Mouse (Mus musculus) hindbrain, embryonic 12.5 days (tissue): ENCODE data around the gene Maml2. TPM values are rescaled to one million over a fixed set of nuclear protein-coding genes. Genes with fewer than 3 reads are reported as not detected.

Experiments used
- ATAC-seq: fragments of 200-750 bp; cut with Nextera tagmentation; 2 replicates; pipeline ENCODE4 v1.8.0; 2017; ENCODE audit warnings: moderate TSS enrichment; ENCODE audit not compliant: low FRiP score
- H3K27ac ChIP-seq: fragments of 300-500 bp; sonication (generic); 2 replicates; pipeline ENCODE4 v1.5.1; 2016; ENCODE audit warnings: mild to moderate bottlenecking
- H3K27me3 ChIP-seq: fragments of 300-500 bp; sonication (generic); 2 replicates; pipeline ENCODE4 v1.6.1; 2016; ENCODE audit warnings: mild to moderate bottlenecking
- H3K36me3 ChIP-seq: fragments of 300-500 bp; sonication (generic); 2 replicates; pipeline ENCODE4 v1.6.1; 2016; ENCODE audit warnings: mild to moderate bottlenecking
- H3K4me1 ChIP-seq: fragments of 300-500 bp; sonication (generic); 2 replicates; pipeline ENCODE4 v1.6.1; 2016
- H3K4me2 ChIP-seq: fragments of 300-500 bp; sonication (generic); replicated peaks from 2 replicates; pipeline ENCODE4 v1.6.1; 2016; ENCODE audit warnings: mild to moderate bottlenecking
- H3K4me3 ChIP-seq: fragments of 300-500 bp; sonication (generic); 2 replicates; pipeline ENCODE4 v1.5.1; 2016; ENCODE audit warnings: mild to moderate bottlenecking
- H3K9ac ChIP-seq: fragments of 300-500 bp; sonication (generic); 2 replicates; pipeline ENCODE4 v1.6.1; 2016; ENCODE audit warnings: mild to moderate bottlenecking, moderate library complexity
- H3K9me3 ChIP-seq: fragments of 300-500 bp; sonication (generic); replicated peaks from 2 replicates; pipeline ENCODE4 v1.6.1; 2016; ENCODE audit warnings: mild to moderate bottlenecking
- WGBS: fragments of 180-500 bp; shearing (Covaris S2); methylation state at CpG from one replicate; pipeline ENCODE4 v1.1.7; 2016; 5-methylcytosine and 5-hydroxymethylcytosine counted together
- polyA plus RNA-seq: library from polyadenylated mRNA; unstranded; fragments of >200 nt; fragmentation: Nextera tagmentation; extraction: Ambion mirVana; gene quantifications from 2 replicates; pipeline ENCODE4 v1.2.1, GENCODE M21; 2016

The Maml2 gene
- polyA plus RNA-seq, result 13.6 and 14.1 TPM in 2 replicates

GRCm38 (mm10) chr9:13297668-13298512 is at the start of gene Maml2:
TSS of gene Maml2 (plus strand) at chr9:13297957.
- Histone ChIP-seq H3K4me1 (peaks cover 52% of the 10 kb centered on the region), H3K9ac (peak within 1 kb of the TSS; percentile 79), H3K27me3 (no peaks in the 10 kb centered on the region), H3K9me3 (no peaks in the 10 kb centered on the region), H3K27ac (peak within 1 kb of the TSS; percentile 87), H3K4me2 (peak within 1 kb of the TSS; percentile 98), H3K4me3 (peak within 1 kb of the TSS; percentile 57), H3K36me3 (no peaks in the 10 kb centered on the region)
- WGBS, result under 1% methylated on average over 23 of the region's 23 CpGs
- ATAC-seq, result peak; percentile 79

DNA sequence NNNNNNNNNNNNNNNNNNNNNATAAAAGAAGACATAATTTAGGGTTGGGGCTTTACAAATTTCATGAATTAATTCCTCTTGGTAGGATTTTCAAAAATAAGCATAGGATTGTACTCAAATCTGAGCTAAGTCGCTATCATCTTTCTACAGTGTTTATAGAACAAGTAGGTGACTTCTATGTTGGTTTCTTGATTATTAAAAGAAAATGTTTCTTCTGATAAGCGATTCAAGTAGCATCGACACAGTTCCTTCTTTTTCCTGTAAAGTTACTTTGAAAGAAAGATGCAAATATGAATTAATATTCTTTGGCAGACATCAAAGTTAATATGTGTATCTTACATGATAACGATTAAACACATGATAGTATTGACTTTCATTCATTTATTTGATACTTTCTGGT is 49.7 kb upstream of the Maml2 start:
- Histone ChIP-seq H3K4me1 (peaks cover 23% of the 10 kb centered on the region), H3K36me3 (no peaks in the 10 kb centered on the region), H3K9me3 (no peaks in the 10 kb centered on the region), H3K4me3 (no peak overlapping the region), H3K27me3 (no peaks in the 10 kb centered on the region), H3K27ac (no peak overlapping the region), H3K9ac (no peak overlapping the region), H3K4me2 (no peak overlapping the region; the same call in 1 of the 2 replicates)
- ATAC-seq, result no peak
- whole genome bisulfite sequencing, result 95% methylated on average over 4 of the region's 4 CpGs

DNA sequence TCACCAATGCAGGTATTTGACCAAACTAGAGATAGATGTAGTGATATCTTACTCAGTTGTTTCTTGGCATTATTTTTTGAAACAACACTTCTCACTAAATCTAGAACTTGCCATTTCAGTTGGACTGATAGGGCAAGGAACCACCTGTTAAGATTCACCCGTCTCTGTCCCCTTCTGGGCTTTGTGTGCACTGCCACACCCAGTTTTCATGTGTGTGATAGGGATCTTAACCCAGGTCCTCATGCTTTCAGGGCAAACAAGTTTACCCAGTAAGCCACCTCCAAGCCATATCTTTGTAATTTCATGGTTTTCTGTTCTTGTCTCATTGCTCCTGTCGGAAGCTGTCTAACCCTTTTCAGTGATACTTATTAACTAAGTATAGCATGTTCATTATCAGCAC is 46.5 kb upstream of the Maml2 start:
- ATAC-seq, result no peak

GRCm38 (mm10) chr9:13256726-13257125 is 41.0 kb upstream of the Maml2 start:
- Histone ChIP-seq H3K4me3 (no peak overlapping the region), H3K9me3 (no peaks in the 10 kb centered on the region), H3K4me1 (no peaks in the 10 kb centered on the region), H3K4me2 (no peak overlapping the region), H3K9ac (no peak overlapping the region), H3K27me3 (no peaks in the 10 kb centered on the region), H3K36me3 (no peaks in the 10 kb centered on the region), H3K27ac (no peak overlapping the region)
- WGBS, result 88% methylated on average over 1 of the region's 1 CpGs
- no peak for ATAC-seq

More for the DNA sequence above, 46.5 kb upstream of the Maml2 start:
- 84% methylated on average over 2 of the region's 2 CpGs for WGBS
- H3K27me3 ChIP-seq, result no peaks in the 10 kb centered on the region
- no peak overlapping the region for H3K9ac ChIP-seq
- H3K4me1 ChIP-seq, result peaks cover 7% of the 10 kb centered on the region
- no peaks in the 10 kb centered on the region for H3K36me3 ChIP-seq
- no peak overlapping the region for H3K4me3 ChIP-seq
- no peak overlapping the region for H3K27ac ChIP-seq
- H3K4me2 ChIP-seq, result no peak overlapping the region
- no peaks in the 10 kb centered on the region for H3K9me3 ChIP-seq

- Histone ChIP-seq H3K9ac (no peak overlapping the region), H3K27ac (no peak overlapping the region), H3K27me3 (no peaks in the 10 kb centered on the region), H3K36me3 (no peaks in the 10 kb centered on the region), H3K4me1 (no peaks in the 10 kb centered on the region), H3K4me2 (no peak overlapping the region), H3K4me3 (no peak overlapping the region), H3K9me3 (no peaks in the 10 kb centered on the region)
- WGBS, result 89% methylated on average over 2 of the region's 2 CpGs
- no peak for ATAC-seq
These were observed 39.6 kb upstream of the Maml2 start for GRCm38 (mm10) chr9:13258173-13258572.

- H3K27ac ChIP-seq, result no peak overlapping the region
- H3K9ac ChIP-seq, result no peak overlapping the region
- H3K4me1 ChIP-seq, result no peaks in the 10 kb centered on the region
- H3K9me3 ChIP-seq, result no peaks in the 10 kb centered on the region
- no peak for ATAC-seq
- no peak overlapping the region for H3K4me2 ChIP-seq
- no peak overlapping the region for H3K4me3 ChIP-seq
- H3K36me3 ChIP-seq, result no peaks in the 10 kb centered on the region
- H3K27me3 ChIP-seq, result no peaks in the 10 kb centered on the region
- 85% methylated on average over 3 of the region's 3 CpGs for WGBS
These were observed 36.8 kb upstream of the Maml2 start for GRCm38 (mm10) chr9:13260980-13261379.

GRCm38 (mm10) chr9:13273219-13273618 is 24.5 kb upstream of the Maml2 start:
- no peak overlapping the region for H3K9ac ChIP-seq
- no peaks in the 10 kb centered on the region for H3K27me3 ChIP-seq
- WGBS, result 83% methylated on average over 1 of the region's 1 CpGs
- no peaks in the 10 kb centered on the region for H3K4me1 ChIP-seq
- ATAC-seq, result no peak
- no peak overlapping the region for H3K4me2 ChIP-seq
- no peaks in the 10 kb centered on the region for H3K9me3 ChIP-seq
- H3K36me3 ChIP-seq, result no peaks in the 10 kb centered on the region
- no peak overlapping the region for H3K4me3 ChIP-seq
- H3K27ac ChIP-seq, result no peak overlapping the region

GRCm38 (mm10) chr9:13287482-13287881 is 10.3 kb upstream of the Maml2 start:
- Histone ChIP-seq H3K36me3 (no peaks in the 10 kb centered on the region), H3K9me3 (no peaks in the 10 kb centered on the region), H3K4me1 (no peaks in the 10 kb centered on the region), H3K27me3 (no peaks in the 10 kb centered on the region), H3K4me3 (no peak overlapping the region), H3K27ac (no peak overlapping the region), H3K4me2 (no peak overlapping the region), H3K9ac (no peak overlapping the region)
- no peak for ATAC-seq
- WGBS, result 64% methylated on average over 2 of the region's 2 CpGs

DNA sequence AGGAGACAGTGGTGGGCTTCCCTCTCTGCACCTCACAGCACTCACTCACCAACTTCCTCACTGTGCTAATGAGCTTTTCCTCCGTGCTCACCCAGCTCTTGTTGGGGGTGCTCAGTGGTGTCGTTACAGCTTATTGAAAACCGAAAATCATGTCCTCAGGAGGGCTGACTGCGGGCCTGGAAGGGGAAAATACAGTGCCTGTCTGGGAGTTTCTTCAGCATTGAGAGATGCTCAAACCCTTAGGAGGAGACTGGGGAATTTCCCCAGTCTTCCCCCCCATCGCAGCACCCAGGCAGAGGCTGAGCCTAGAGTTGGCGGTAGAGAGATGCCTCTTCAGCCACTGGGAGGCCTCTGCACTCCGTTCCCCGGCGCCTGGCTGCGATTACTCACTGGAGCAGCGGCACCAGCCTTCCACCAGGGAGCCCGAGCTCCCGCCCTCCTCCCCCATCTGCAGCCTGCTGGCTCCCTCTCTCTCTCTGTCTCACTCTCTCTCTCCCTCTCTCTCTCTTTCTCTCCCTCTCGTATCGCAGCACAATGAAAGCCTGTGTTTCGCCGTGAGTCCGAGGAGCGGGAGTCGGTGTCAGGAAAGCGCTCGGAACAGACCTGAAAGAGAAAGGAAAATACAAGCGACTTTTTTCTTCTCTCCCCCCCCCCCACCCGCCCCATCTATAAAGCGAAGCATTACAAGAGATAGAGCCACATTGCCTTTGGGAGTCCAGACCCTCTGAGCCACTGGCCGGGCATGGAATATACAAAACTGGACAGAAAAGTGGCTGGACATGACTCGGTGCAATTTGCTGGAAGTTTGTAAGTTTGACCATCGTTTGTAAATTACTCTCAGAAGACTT is 1.3 kb upstream of the Maml2 start:
- WGBS, result under 1% methylated on average over 28 of the region's 28 CpGs
- ATAC-seq, result peak; percentile 93
- no peaks in the 10 kb centered on the region for H3K9me3 ChIP-seq
- H3K4me2 ChIP-seq, result peak overlapping the region; percentile 98
- no peaks in the 10 kb centered on the region for H3K36me3 ChIP-seq
- H3K4me3 ChIP-seq, result peak overlapping the region; percentile 57
- H3K27me3 ChIP-seq, result no peaks in the 10 kb centered on the region
- peak overlapping the region; percentile 79 for H3K9ac ChIP-seq
- H3K4me1 ChIP-seq, result peaks cover 39% of the 10 kb centered on the region
- peak overlapping the region; percentile 87 for H3K27ac ChIP-seq

DNA sequence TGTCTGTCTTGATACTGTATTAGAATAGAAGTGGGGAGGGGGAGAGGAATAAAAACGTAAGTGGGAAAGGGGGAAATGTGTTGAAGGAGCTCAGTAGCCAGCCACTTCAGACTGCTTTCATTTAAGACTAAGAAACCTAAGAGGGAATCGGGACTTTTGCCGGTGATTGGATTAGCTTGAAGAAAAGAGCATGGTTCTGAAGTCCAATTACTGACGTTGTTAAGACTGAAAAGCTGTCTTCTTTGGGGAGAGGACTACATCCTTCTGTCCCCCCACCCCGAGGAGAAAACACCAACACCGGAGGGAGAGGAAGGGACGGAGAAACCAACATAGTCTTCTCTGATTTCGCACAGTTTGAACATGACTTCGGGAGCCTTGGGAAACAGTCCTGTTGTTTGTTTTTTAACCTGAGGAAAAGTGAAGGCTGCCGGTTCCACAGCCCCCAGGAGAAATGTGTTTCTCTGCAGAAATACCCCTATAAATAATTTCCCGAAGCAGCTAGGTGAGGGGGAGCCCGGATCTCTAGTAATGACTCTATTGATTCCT is 562 bp upstream of the Maml2 start:
- Histone ChIP-seq H3K27ac (peak overlapping the region; percentile 81), H3K9ac (peak overlapping the region; percentile 79), H3K9me3 (no peaks in the 10 kb centered on the region), H3K27me3 (no peaks in the 10 kb centered on the region), H3K36me3 (no peaks in the 10 kb centered on the region), H3K4me3 (peak overlapping the region; percentile 57), H3K4me2 (peak overlapping the region; percentile 98), H3K4me1 (peaks cover 46% of the 10 kb centered on the region)
- 0% methylated on average over 12 of the region's 12 CpGs for WGBS
- ATAC-seq, result 0 out of 2 replicates have a peak, but pooled peaks have one; percentile 4

DNA sequence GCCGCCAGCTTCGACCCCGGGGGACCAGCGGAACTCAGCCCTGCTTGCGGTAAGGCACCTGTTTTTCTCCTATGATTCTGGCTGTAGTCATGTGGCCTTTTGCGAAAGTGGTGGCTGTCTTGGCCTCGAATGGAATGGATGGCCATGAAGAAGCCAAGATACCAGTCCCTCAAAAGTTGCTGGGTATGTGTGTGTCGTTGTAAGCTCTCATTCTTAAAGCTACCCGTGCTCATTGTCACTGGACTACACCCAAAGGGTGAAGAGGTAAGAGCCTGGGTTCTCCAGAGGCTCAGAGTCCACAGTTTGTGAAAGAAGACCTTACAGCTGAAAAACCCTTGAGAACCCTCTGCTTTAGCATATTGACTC is 739 bp downstream of the Maml2 start:
- Histone ChIP-seq H3K4me2 (peak overlapping the region; percentile 98), H3K9ac (peak overlapping the region; percentile 79), H3K9me3 (no peaks in the 10 kb centered on the region), H3K4me3 (peak overlapping the region; percentile 57), H3K36me3 (no peaks in the 10 kb centered on the region), H3K4me1 (peaks cover 58% of the 10 kb centered on the region), H3K27ac (no peak overlapping the region; the same call in 1 of the 2 replicates), H3K27me3 (no peaks in the 10 kb centered on the region)
- 23% methylated on average over 9 of the region's 9 CpGs for WGBS
- ATAC-seq, result no peak

DNA sequence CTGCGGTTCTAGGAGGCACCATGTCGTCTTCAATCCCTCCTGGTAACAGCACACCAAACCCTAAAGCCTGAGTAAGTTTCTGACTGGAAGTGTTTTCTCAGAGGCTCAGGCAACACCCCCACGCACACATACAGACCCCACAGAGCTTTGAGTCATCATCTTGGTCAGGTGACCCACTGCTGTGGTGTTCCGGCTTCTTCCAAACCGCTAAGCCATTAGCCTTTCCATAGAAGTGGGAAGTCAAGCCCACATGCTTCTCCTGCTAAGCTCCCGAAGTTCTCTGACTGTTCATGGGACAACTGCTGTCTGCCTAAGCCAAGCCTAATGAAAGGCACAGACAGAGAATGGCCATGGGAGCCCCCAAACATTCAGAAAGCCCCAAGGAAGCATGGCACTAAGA is 1.4 kb downstream of the Maml2 start:
- ATAC-seq, result no peak
- no peaks in the 10 kb centered on the region for H3K36me3 ChIP-seq
- H3K9ac ChIP-seq, result peak overlapping the region; percentile 79; the same call in 1 of the 2 replicates
- no peaks in the 10 kb centered on the region for H3K9me3 ChIP-seq
- H3K27ac ChIP-seq, result no peak overlapping the region
- no peaks in the 10 kb centered on the region; the same call in 1 of the 2 replicates for H3K27me3 ChIP-seq
- 79% methylated on average over 6 of the region's 6 CpGs for WGBS
- H3K4me3 ChIP-seq, result peak overlapping the region; percentile 57
- peak overlapping the region; percentile 98 for H3K4me2 ChIP-seq
- H3K4me1 ChIP-seq, result peaks cover 65% of the 10 kb centered on the region
